Mouse (Mus musculus) lung, postnatal 0 days (tissue): Measurements from ENCODE around the gene Plekhm2.

Experiments
- CTCF ChIP-seq: IDR thresholded peaks from 2 replicates; pipeline ENCODE4 v1.5.1; 2016; ENCODE audit warnings: antibody characterized with exemption, mild to moderate bottlenecking
- EP300 ChIP-seq: IDR thresholded peaks from 2 replicates; pipeline ENCODE4 v1.6.1; 2016; ENCODE audit warnings: antibody characterized with exemption, mild to moderate bottlenecking, control low read depth

DNA sequence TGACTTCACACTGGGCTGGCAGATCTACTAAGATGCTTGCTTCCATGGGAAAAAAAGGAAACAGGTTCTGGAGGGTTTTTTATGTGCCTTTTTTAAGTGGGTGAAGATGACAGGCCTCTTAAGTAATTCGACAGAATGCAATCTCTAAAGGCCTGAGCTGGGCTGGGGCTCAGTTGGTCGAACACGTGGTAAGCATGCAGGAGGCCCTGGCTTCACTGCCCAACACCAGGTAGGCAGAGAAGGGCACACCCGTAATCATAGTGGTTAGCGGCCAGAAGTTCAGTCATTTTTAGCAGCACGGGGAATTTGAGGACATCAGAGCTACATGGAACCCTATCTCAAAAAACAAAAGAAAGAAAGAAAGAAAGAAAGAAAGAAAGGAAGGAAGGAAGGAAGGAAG is 10.2 kb downstream of the Plekhm2 start:
- no peak for TF ChIP-seq CTCF
- TF ChIP-seq EP300, result no peak
